Mouse (Mus musculus): ENCODE data around the gene Itk. TPM values are rescaled to one million over a fixed set of nuclear protein-coding genes. Genes with fewer than 3 reads are reported as not detected.

The Itk gene
- polyA plus RNA-seq, 1 experiment from 2014 or later: not detected

GRCm38 (mm10) chr11:46406721-46407120 lies 17.4 kb upstream of the Itk start:
- WGBS: 29% methylated on average over 10 of the region's 10 CpGs
- Histone ChIP-seq H3K36me3 (no peaks in the 10 kb centered on the region), H3K27me3 (no peaks in the 10 kb centered on the region), H3K9ac (no peak overlapping the region), H3K4me1 (replicated peaks) (no peaks in the 10 kb centered on the region), H3K4me2 (no peak overlapping the region), H3K27ac (replicated peaks) (no peak overlapping the region), H3K9me3 (no peaks in the 10 kb centered on the region), H3K4me3 (no peak overlapping the region)
- no peak for ATAC-seq (ENCODE audit: low FRiP score, low read depth)

GRCm38 (mm10) chr11:46404986-46405385 lies 15.7 kb upstream of the Itk start:
- ATAC-seq (ENCODE audit: low FRiP score, low read depth): no peak
- WGBS: 85% methylated on average over 16 of the region's 16 CpGs
- no peak overlapping the region for H3K4me3 ChIP-seq
- no peaks in the 10 kb centered on the region for H3K36me3 ChIP-seq
- no peak overlapping the region for H3K27ac ChIP-seq (replicated peaks)
- H3K9me3 ChIP-seq: no peaks in the 10 kb centered on the region
- H3K4me2 ChIP-seq: no peak overlapping the region
- no peak overlapping the region for H3K9ac ChIP-seq
- H3K27me3 ChIP-seq: no peaks in the 10 kb centered on the region
- no peaks in the 10 kb centered on the region for H3K4me1 ChIP-seq (replicated peaks)

GRCm38 (mm10) chr11:46401555-46401954 lies 12.2 kb upstream of the Itk start:
- no peaks in the 10 kb centered on the region for H3K27me3 ChIP-seq
- no peak overlapping the region for H3K4me3 ChIP-seq
- ATAC-seq (ENCODE audit: low FRiP score, low read depth): no peak
- 89% methylated on average over 12 of the region's 12 CpGs for WGBS
- H3K4me1 ChIP-seq (replicated peaks): no peaks in the 10 kb centered on the region
- no peaks in the 10 kb centered on the region for H3K9me3 ChIP-seq
- no peak overlapping the region for H3K4me2 ChIP-seq
- H3K36me3 ChIP-seq: no peaks in the 10 kb centered on the region
- no peak overlapping the region for H3K9ac ChIP-seq
- no peak overlapping the region for H3K27ac ChIP-seq (replicated peaks)

- 69% methylated on average over 5 of the region's 5 CpGs for WGBS
- ATAC-seq (ENCODE audit: low FRiP score, low read depth): no peak
Observed at GRCm38 (mm10) chr11:46398933-46399383, 9.6 kb upstream of the Itk start.

GRCm38 (mm10) chr11:46398473-46398872 lies 9.2 kb upstream of the Itk start:
- WGBS: 88% methylated on average over 4 of the region's 4 CpGs
- Histone ChIP-seq H3K4me1 (replicated peaks) (no peaks in the 10 kb centered on the region), H3K9ac (no peak overlapping the region), H3K4me3 (no peak overlapping the region), H3K27me3 (no peaks in the 10 kb centered on the region), H3K4me2 (no peak overlapping the region), H3K36me3 (no peaks in the 10 kb centered on the region), H3K9me3 (no peaks in the 10 kb centered on the region), H3K27ac (replicated peaks) (no peak overlapping the region)
- ATAC-seq (ENCODE audit: low FRiP score, low read depth): no peak

More at GRCm38 (mm10) chr11:46398933-46399383, 9.6 kb upstream of the Itk start:
- no peak overlapping the region for H3K4me2 ChIP-seq
- no peak overlapping the region for H3K27ac ChIP-seq (replicated peaks)
- H3K36me3 ChIP-seq: no peaks in the 10 kb centered on the region
- no peak overlapping the region for H3K4me3 ChIP-seq
- H3K9me3 ChIP-seq: no peaks in the 10 kb centered on the region
- H3K27me3 ChIP-seq: no peaks in the 10 kb centered on the region
- no peak overlapping the region for H3K9ac ChIP-seq
- no peaks in the 10 kb centered on the region for H3K4me1 ChIP-seq (replicated peaks)

GRCm38 (mm10) chr11:46397900-46398299 lies 8.6 kb upstream of the Itk start:
- ATAC-seq (ENCODE audit: low FRiP score, low read depth): no peak
- Histone ChIP-seq H3K27ac (replicated peaks) (no peak overlapping the region), H3K9ac (no peak overlapping the region), H3K27me3 (no peaks in the 10 kb centered on the region), H3K4me2 (no peak overlapping the region), H3K36me3 (no peaks in the 10 kb centered on the region), H3K9me3 (no peaks in the 10 kb centered on the region), H3K4me3 (no peak overlapping the region), H3K4me1 (replicated peaks) (no peaks in the 10 kb centered on the region)
- WGBS: 63% methylated on average over 2 of the region's 2 CpGs

- ATAC-seq (ENCODE audit: low FRiP score, low read depth): no peak
- Histone ChIP-seq H3K9ac (no peak overlapping the region), H3K36me3 (no peaks in the 10 kb centered on the region), H3K27ac (replicated peaks) (no peak overlapping the region), H3K9me3 (no peaks in the 10 kb centered on the region), H3K4me1 (replicated peaks) (no peaks in the 10 kb centered on the region), H3K4me2 (no peak overlapping the region), H3K4me3 (no peak overlapping the region), H3K27me3 (no peaks in the 10 kb centered on the region)
- 88% methylated on average over 4 of the region's 4 CpGs for WGBS
Observed at GRCm38 (mm10) chr11:46396860-46397179, 7.5 kb upstream of the Itk start.

- Histone ChIP-seq H3K27ac (replicated peaks) (no peak within 1 kb of the TSS), H3K4me1 (replicated peaks) (no peaks in the 10 kb centered on the region), H3K36me3 (no peaks in the 10 kb centered on the region), H3K9ac (no peak within 1 kb of the TSS), H3K4me3 (no peak within 1 kb of the TSS), H3K4me2 (no peak within 1 kb of the TSS), H3K27me3 (no peaks in the 10 kb centered on the region), H3K9me3 (no peaks in the 10 kb centered on the region)
- 77% methylated on average over 13 of the region's 13 CpGs for WGBS
- ATAC-seq (ENCODE audit: low FRiP score, low read depth): no peak
Observed at GRCm38 (mm10) chr11:46396167-46396859, 7.0 kb upstream of the Itk start, which contains the start of gene Fam71b. Fam71b (plus strand) TSS chr11:46396559.

GRCm38 (mm10) chr11:46395698-46396097 lies 6.4 kb upstream of the Itk start:
- Histone ChIP-seq H3K27ac (replicated peaks) (no peak overlapping the region), H3K9me3 (no peaks in the 10 kb centered on the region)
- 95% methylated on average over 2 of the region's 2 CpGs for WGBS

GRCm38 (mm10) chr11:46395088-46395487 lies 5.8 kb upstream of the Itk start:
- Histone ChIP-seq H3K9me3 (no peaks in the 10 kb centered on the region), H3K4me3 (no peak overlapping the region), H3K27me3 (no peaks in the 10 kb centered on the region), H3K9ac (no peak overlapping the region), H3K36me3 (no peaks in the 10 kb centered on the region), H3K27ac (replicated peaks) (no peak overlapping the region), H3K4me2 (no peak overlapping the region), H3K4me1 (replicated peaks) (no peaks in the 10 kb centered on the region)
- no peak for ATAC-seq (ENCODE audit: low FRiP score, low read depth)
- WGBS: 78% methylated on average over 2 of the region's 2 CpGs

More at GRCm38 (mm10) chr11:46395698-46396097, 6.4 kb upstream of the Itk start:
- Histone ChIP-seq H3K36me3 (no peaks in the 10 kb centered on the region), H3K4me2 (no peak overlapping the region), H3K27me3 (no peaks in the 10 kb centered on the region), H3K4me1 (replicated peaks) (no peaks in the 10 kb centered on the region), H3K9ac (no peak overlapping the region), H3K4me3 (no peak overlapping the region)
- no peak for ATAC-seq (ENCODE audit: low FRiP score, low read depth)

GRCm38 (mm10) chr11:46393413-46393812 lies 4.1 kb upstream of the Itk start:
- H3K9me3 ChIP-seq: no peaks in the 10 kb centered on the region
- no peaks in the 10 kb centered on the region for H3K4me1 ChIP-seq (replicated peaks)
- H3K9ac ChIP-seq: no peak overlapping the region
- no peak overlapping the region for H3K27ac ChIP-seq (replicated peaks)
- no peak overlapping the region for H3K4me2 ChIP-seq
- no peaks in the 10 kb centered on the region for H3K36me3 ChIP-seq
- ATAC-seq (ENCODE audit: low FRiP score, low read depth): no peak
- H3K27me3 ChIP-seq: no peaks in the 10 kb centered on the region
- WGBS: 83% methylated on average over 4 of the region's 4 CpGs
- no peak overlapping the region for H3K4me3 ChIP-seq

- Histone ChIP-seq H3K4me2 (no peak overlapping the region), H3K9ac (no peak overlapping the region), H3K4me1 (replicated peaks) (no peaks in the 10 kb centered on the region), H3K27ac (replicated peaks) (no peak overlapping the region), H3K9me3 (no peaks in the 10 kb centered on the region), H3K36me3 (no peaks in the 10 kb centered on the region), H3K27me3 (no peaks in the 10 kb centered on the region), H3K4me3 (no peak overlapping the region)
- ATAC-seq (ENCODE audit: low FRiP score, low read depth): no peak
- 88% methylated on average over 7 of the region's 7 CpGs for WGBS
Observed at GRCm38 (mm10) chr11:46392890-46393289, 3.6 kb upstream of the Itk start.

GRCm38 (mm10) chr11:46390621-46391020 lies 1.3 kb upstream of the Itk start:
- H3K4me1 ChIP-seq (replicated peaks): no peaks in the 10 kb centered on the region
- H3K4me2 ChIP-seq: no peak overlapping the region
- no peaks in the 10 kb centered on the region for H3K27me3 ChIP-seq
- 50% methylated on average over 3 of the region's 3 CpGs for WGBS
- no peak overlapping the region for H3K4me3 ChIP-seq
- no peak for ATAC-seq (ENCODE audit: low FRiP score, low read depth)
- H3K36me3 ChIP-seq: no peaks in the 10 kb centered on the region
- H3K9me3 ChIP-seq: no peaks in the 10 kb centered on the region
- no peak overlapping the region for H3K9ac ChIP-seq
- H3K27ac ChIP-seq (replicated peaks): no peak overlapping the region
